ENCODE assay signal across 20 mouse cellular contexts in genomic region chr2:72042093-72042492, GRCm38 (mm10).
DNase-seq lines count a peak whose midpoint lies in the region; ATAC-seq and TF ChIP-seq lines count a peak whose summit lies in the region.
"Had no signal": no experiment of that assay in that cellular context is flagged by ENCODE, and none has a peak within 500 bp of the region (broad histone marks: within the 10 kb centered on the region; RNA-seq: fewer than 3 reads in every experiment).

No protein-coding gene starts in this region.

- H3K9ac ChIP-seq in midbrain, postnatal 0 days (replicated peaks; ENCODE audit: low read length, poor library complexity, severe bottlenecking), result no peak overlapping the region
- no peak overlapping the region for H3K9ac ChIP-seq in midbrain, embryonic 15.5 days
- H3K9ac ChIP-seq in hindbrain, embryonic 16.5 days (ENCODE audit: low read depth, low read length), result no peak overlapping the region
- H3K9ac ChIP-seq: embryonic facial prominence, embryonic 12.5 days; heart, embryonic 12.5 days; liver, embryonic 15.5 days; midbrain, embryonic 12.5 days had no signal

- H3K27ac ChIP-seq in kidney, adult 2 months (ENCODE audit: insufficient read depth, low read depth, low read length), result no peak overlapping the region
- H3K27ac ChIP-seq in midbrain, postnatal 0 days (ENCODE audit: low read depth, low read length), result no peak overlapping the region
- no peak overlapping the region for H3K27ac ChIP-seq in midbrain, embryonic 15.5 days
- H3K27ac ChIP-seq in hindbrain, embryonic 16.5 days (ENCODE audit: low read depth, low read length), result no peak overlapping the region
- H3K27ac ChIP-seq: embryonic facial prominence, embryonic 12.5 days; liver, embryonic 15.5 days; macrophage; midbrain, embryonic 12.5 days had no signal

- H3K9me3 ChIP-seq in midbrain, postnatal 0 days (ENCODE audit: low read length), result no peaks in the 10 kb centered on the region
- no peaks in the 10 kb centered on the region for H3K9me3 ChIP-seq in midbrain, embryonic 15.5 days
- no peaks in the 10 kb centered on the region for H3K9me3 ChIP-seq in hindbrain, embryonic 16.5 days (ENCODE audit: control insufficient read depth, low read length)
- H3K9me3 ChIP-seq: embryonic facial prominence, embryonic 12.5 days; heart, embryonic 12.5 days; liver, embryonic 15.5 days; midbrain, embryonic 12.5 days had no signal

- DNase-seq in kidney, adult 2 months, result no peak
- DNase-seq in kidney, postnatal 36 days, result no peak
- no peak for DNase-seq in midbrain, postnatal 0 days (ENCODE audit: low spot score)
- peak; percentile 80 for DNase-seq in R1 (ENCODE audit: low read depth, low spot score)
- DNase-seq in ovary, postnatal 10 days (ENCODE audit: low spot score), result no peak
- DNase-seq: adrenal gland, postnatal 10 days; cerebellum, postnatal 36 days; gastrocnemius, postnatal 14 days; heart, postnatal 4 days; layer of hippocampus, adult 9-11 months; right cerebral cortex, postnatal 14 days; thymus, adult 2 months had no signal

- 0 out of 2 replicates have a peak, but pooled peaks have one; percentile 3 for TF ChIP-seq CTCF in kidney, adult 2 months (conservative IDR thresholded peaks at IDR 0.05; ENCODE audit: insufficient read depth, insufficient read length, low read depth, low read length)
- TF ChIP-seq CTCF in midbrain, postnatal 0 days (IDR thresholded peaks at IDR 0.05), result peak; percentile 65

- H3K27me3 ChIP-seq in kidney, adult 2 months (replicated peaks; ENCODE audit: control insufficient read depth, insufficient read depth, low read length), result no peaks in the 10 kb centered on the region
- H3K27me3 ChIP-seq in midbrain, postnatal 0 days (ENCODE audit: insufficient read depth, low read length), result no peaks in the 10 kb centered on the region
- H3K27me3 ChIP-seq in midbrain, embryonic 15.5 days (replicated peaks), result no peaks in the 10 kb centered on the region
- peaks cover 2% of the 10 kb centered on the region; the same call in 1 of the 2 replicates for H3K27me3 ChIP-seq in hindbrain, embryonic 16.5 days (replicated peaks; ENCODE audit: control insufficient read depth, insufficient read depth, low read length)
- H3K27me3 ChIP-seq: embryonic facial prominence, embryonic 12.5 days; liver, embryonic 15.5 days had no signal

- no peak for TF ChIP-seq POLR2A in kidney, adult 2 months (IDR thresholded peaks at IDR 0.05; ENCODE audit: low read depth, low read length)

- H3K4me2 ChIP-seq in midbrain, postnatal 0 days (ENCODE audit: low read depth, low read length, poor library complexity, severe bottlenecking), result no peak overlapping the region
- H3K4me2 ChIP-seq in midbrain, embryonic 15.5 days, result no peak overlapping the region
- no peak overlapping the region for H3K4me2 ChIP-seq in hindbrain, embryonic 16.5 days (ENCODE audit: low read length)
- H3K4me2 ChIP-seq: embryonic facial prominence, embryonic 12.5 days; heart, embryonic 12.5 days; liver, embryonic 15.5 days; midbrain, embryonic 12.5 days had no signal

- ATAC-seq in midbrain, postnatal 0 days (ENCODE audit: low FRiP score), result no peak
- ATAC-seq in midbrain, embryonic 15.5 days (replicated peaks), result no peak
- ATAC-seq in hindbrain, embryonic 16.5 days, result no peak
- ATAC-seq: inflammation-experienced regulatory T-cells, adult 6 months had no signal

- WGBS in kidney, adult 2 months, result 93% methylated on average over 10 of the region's 10 CpGs
- WGBS in midbrain, postnatal 0 days, result 83% methylated on average over 10 of the region's 10 CpGs
- 85% methylated on average over 10 of the region's 10 CpGs for WGBS in midbrain, embryonic 15.5 days
- 89% methylated on average over 10 of the region's 10 CpGs for WGBS in hindbrain, embryonic 16.5 days

- H3K36me3 ChIP-seq in kidney, adult 2 months (ENCODE audit: control insufficient read depth, insufficient read depth, low read length), result no peaks in the 10 kb centered on the region
- H3K36me3 ChIP-seq in midbrain, postnatal 0 days (ENCODE audit: insufficient read depth, low read length), result 0 out of 2 replicates have a peak, but pooled peaks cover 5% of the 10 kb centered on the region
- H3K36me3 ChIP-seq in midbrain, embryonic 15.5 days (replicated peaks), result no peaks in the 10 kb centered on the region
- no peaks in the 10 kb centered on the region for H3K36me3 ChIP-seq in hindbrain, embryonic 16.5 days (ENCODE audit: control insufficient read depth, insufficient read depth, low read length)
- H3K36me3 ChIP-seq: embryonic facial prominence, embryonic 12.5 days; heart, embryonic 12.5 days; liver, embryonic 15.5 days; midbrain, embryonic 12.5 days had no signal

- no peaks in the 10 kb centered on the region for H3K4me1 ChIP-seq in kidney, adult 2 months (ENCODE audit: control insufficient read depth, insufficient read depth, low read length)
- no peaks in the 10 kb centered on the region for H3K4me1 ChIP-seq in midbrain, postnatal 0 days (ENCODE audit: insufficient read depth, low read length)
- peaks cover 14% of the 10 kb centered on the region; the same call in 1 of the 2 replicates for H3K4me1 ChIP-seq in midbrain, embryonic 15.5 days
- peaks cover 8% of the 10 kb centered on the region for H3K4me1 ChIP-seq in hindbrain, embryonic 16.5 days (ENCODE audit: control insufficient read depth, insufficient read depth, low read depth, low read length)
- H3K4me1 ChIP-seq: embryonic facial prominence, embryonic 12.5 days; liver, embryonic 15.5 days had no signal

- no peak overlapping the region for H3K4me3 ChIP-seq in kidney, adult 2 months (ENCODE audit: insufficient read depth, low read depth, low read length)
- H3K4me3 ChIP-seq in midbrain, postnatal 0 days (ENCODE audit: low read depth, low read length), result no peak overlapping the region
- no peak overlapping the region for H3K4me3 ChIP-seq in midbrain, embryonic 15.5 days
- H3K4me3 ChIP-seq in hindbrain, embryonic 16.5 days (ENCODE audit: low read length), result no peak overlapping the region
- H3K4me3 ChIP-seq: embryonic facial prominence, embryonic 12.5 days; heart, embryonic 12.5 days; liver, embryonic 15.5 days; midbrain, embryonic 12.5 days had no signal
